Mouse (Mus musculus) megakaryocyte, embryonic 14.5 days (primary cell): ENCODE measurements around the gene Rcan2.

Experiments used
- FLI1 ChIP-seq: IDR thresholded peaks from 2 replicates; pipeline ENCODE4 v1.6.1; 2012; ENCODE audit warnings: low read length, inconsistent platforms, mixed read lengths
- GATA1 ChIP-seq: IDR thresholded peaks from 3 replicates; pipeline ENCODE4 v1.6.1; 2012; ENCODE audit warnings: mixed read lengths, low read length, inconsistent platforms, borderline replicate concordance

GRCm38 (mm10) chr17:43900133-43900532 lies 99.0 kb downstream of the Rcan2 start:
- TF ChIP-seq GATA1, result no peak
- no peak for TF ChIP-seq FLI1
